Mouse (Mus musculus) gastrocnemius, postnatal 25 days (tissue): ENCODE results near the gene Clec11a. TPM values are rescaled to one million over a fixed set of nuclear protein-coding genes. Genes with fewer than 3 reads are reported as not detected.

Experiments
- DNase-seq: peaks from one replicate; pipeline ENCODE4 v3.0.0; 2022
- long read RNA-seq, 2 experiments: library from polyadenylated mRNA; stranded (forward); transcript quantifications; one replicate each; pipeline ENCODE4 v2.0.0; 2021
- total RNA-seq, 2 experiments: library from RNA; stranded (reverse); gene quantifications; 1 replicate in 1 of 2; 2 replicates in 1 of 2; pipeline ENCODE4 v1.2.3; 2021

The Clec11a gene
- 1 to 10 TPM; 1.9 to 2.6 TPM for total RNA-seq
- long read RNA-seq, experiment 1, partial matches to known transcripts = 0 of 4 reads
- long read RNA-seq, experiment 1, other reads (novel, unspliced or antisense) = 2 of 4 reads
- long read RNA-seq, experiment 2, partial matches to known transcripts = 1 of 9 reads
- long read RNA-seq, experiment 2, other reads (novel, unspliced or antisense) = 4 of 9 reads

DNA sequence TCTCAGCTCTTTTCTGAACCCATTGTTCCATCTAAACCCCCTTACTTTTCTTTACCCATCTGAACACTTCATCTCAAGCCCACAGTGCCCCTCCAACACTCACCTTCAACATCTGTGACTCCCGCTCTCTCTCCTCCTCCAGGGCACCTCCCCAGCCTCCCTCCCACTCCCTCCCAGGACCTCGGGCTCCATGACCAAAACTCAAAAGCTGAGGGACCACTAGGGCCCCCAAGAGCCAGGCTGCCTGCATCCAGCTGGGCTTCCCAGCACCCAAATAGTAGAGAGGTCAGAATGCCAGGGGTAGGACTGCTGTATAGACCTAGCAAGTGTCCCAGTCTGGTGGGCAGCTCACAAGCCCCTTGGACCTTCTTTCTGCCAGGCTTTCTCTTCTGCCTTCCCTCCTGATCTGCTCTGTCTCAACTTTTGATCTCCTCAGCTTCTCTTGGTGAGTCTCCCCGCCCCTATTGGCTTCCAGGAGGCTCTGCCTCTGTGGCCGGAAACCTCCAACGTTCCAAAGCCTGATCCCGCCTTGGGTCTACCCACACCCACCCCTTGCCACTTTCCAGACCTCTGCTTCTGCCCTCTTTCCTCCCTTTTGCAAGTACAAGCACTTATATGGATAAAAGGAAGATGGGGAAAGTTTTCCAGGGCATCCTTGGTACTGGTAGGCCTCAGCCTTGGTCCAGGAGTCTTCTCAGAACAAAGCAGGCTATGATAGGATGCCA is at the start of gene Clec11a:
Gene Clec11a, minus strand, starts transcription at position 387 of the 725 bp plus-strand sequence.
- DNase-seq = peak; percentile 38

DNA sequence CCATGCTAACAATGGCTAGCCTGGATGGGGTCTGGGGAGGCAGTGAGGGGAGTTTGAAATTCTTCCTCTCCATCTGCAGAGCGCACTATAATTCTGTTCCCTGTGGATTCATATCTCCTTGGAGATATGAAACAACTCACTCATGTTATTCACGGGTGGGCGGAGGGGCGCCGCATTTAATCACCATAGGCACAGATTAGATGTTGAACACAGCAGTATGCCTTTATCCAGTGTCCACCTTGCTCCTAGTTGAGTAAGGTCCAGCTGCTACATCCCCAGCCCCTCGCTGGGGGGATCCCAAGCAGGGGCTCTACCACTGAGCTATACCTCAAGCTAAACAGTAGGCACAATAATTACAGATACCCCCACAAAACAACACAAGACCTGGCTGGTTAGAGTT is 48.7 kb upstream of the Clec11a start:
- DNase-seq = no peak

DNA sequence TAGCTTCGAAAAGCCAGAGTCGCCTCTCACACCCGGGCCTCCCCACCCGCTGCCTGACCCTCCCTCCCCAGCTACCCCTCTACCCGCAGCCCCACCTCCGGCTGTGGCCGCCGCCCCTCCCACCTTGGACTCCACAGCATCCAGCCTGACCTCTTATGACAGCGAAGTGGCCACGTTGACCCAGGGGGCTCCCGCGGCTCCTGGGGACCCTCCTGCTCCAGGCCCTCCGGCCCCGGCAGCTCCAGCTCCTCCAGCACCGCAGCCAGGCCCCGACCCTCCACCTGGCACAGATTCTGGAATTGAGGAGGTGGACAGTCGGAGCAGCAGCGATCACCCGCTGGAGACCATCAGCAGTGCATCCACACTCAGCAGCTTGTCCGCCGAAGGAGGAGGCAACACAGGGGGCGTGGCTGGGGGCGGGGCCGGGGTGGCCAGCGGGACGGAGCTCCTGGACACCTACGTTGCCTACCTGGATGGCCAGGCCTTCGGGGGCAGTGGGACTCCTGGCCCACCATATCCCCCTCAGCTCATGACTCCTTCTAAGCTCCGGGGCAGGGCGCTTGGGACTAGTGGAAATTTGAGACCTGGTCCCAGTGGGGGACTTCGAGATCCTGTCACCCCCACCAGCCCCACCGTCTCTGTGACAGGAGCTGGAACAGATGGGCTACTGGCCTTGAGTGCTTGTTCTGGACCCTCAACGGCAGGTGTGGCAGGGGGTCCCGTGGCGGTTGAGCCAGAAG is 47.1 kb upstream of the Clec11a start:
- no peak for DNase-seq

DNA sequence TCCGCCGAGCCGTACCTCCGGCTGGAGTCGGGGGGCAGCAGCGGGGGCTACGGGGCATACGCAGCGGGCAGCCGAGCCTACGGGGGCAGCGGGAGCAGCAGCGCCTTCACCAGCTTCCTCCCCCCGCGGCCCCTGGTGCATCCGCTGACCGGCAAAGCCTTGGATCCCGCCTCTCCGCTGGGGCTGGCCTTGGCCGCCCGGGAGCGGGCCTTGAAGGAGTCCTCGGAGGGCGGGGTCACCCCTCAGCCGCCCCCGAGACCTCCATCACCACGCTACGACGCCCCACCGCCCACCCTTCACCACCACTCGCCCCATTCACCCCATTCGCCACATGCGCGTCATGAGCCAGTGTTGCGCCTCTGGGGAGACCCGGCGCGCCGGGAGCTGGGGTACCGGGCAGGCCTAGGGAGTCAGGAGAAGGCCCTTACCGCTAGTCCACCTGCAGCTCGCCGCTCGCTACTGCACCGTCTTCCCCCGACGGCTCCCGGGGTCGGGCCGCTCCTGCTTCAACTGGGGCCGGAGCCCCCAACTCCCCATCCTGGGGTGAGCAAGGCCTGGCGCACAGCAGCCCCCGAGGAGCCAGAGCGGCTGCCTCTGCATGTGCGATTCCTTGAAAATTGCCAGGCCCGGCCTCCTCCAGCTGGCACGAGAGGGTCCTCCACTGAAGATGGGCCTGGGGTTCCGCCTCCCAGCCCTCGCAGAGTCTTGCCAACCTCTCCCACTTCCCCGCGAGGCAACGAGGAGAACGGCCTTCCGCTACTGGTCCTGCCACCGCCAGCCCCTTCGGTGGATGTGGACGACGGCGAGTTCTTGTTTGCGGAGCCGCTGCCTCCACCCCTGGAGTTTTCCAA is 46.3 kb upstream of the Clec11a start:
- DNase-seq = no peak

DNA sequence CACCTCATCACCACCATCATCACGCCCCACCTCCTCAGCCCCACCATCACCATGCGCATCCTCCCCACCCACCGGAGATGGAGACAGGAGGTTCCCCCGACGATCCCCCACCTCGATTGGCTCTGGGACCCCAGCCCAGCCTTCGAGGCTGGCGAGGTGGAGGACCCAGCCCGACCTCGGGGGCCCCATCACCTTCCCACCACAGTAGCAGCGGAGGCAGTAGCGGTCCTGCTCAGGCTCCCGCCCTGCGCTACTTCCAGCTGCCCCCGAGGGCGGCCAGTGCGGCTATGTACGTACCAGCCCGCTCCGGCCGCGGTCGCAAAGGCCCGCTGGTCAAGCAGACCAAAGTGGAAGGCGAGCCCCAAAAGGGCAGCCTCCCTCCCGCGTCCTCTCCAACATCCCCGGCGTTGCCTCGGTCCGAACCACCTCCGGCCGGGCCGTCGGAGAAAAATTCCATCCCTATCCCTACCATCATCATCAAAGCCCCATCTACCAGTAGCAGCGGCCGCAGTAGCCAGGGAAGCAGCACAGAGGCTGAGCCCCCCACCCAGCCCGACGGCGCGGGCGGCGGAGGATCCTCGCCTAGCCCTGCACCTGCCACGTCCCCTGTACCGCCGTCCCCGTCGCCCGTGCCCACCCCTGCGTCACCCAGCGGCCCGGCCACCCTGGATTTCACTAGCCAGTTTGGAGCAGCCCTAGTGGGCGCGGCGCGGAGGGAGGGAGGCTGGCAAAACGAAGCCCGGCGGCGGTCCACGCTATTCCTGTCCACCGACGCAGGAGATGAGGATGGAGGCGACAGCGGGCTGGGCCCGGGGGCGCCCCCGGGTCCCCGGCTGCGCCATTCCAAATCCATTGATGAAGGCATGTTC is 45.4 kb upstream of the Clec11a start:
- no peak for DNase-seq

DNA sequence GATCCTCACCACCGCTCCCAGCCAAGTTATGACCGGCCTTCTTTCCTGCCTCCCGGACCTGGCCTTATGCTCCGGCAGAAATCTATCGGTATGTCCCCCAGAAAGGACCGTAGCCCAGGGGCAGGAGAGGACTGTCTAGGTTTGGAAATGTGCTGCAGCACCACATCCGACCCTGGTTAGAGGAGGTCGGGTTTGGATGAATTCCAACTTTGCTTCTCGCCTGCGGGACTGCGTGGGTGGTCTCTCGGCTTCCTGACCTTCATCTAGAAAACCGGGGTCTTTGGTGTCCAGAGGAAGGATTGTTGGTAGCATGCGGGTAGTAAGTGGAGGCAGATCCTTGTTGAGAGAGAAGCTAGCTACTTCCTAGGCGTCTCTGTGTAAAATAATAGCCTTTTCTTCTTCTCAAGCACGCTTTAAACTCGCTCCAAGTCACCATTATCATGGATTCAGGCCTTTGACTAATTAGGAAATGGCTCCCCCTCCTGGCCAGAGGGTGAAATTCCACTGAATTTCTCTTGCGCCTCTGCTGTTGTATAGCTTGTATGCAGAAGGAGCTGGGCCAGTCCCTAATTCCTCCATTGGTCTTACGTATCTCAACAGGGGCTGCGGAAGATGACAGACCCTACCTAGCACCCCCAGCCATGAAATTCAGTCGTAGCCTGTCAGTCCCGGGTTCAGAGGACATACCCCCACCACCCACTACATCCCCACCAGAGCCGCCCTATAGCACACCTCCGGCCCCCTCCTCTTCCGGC is 44.4 kb upstream of the Clec11a start:
- DNase-seq = peak; percentile 46

DNA sequence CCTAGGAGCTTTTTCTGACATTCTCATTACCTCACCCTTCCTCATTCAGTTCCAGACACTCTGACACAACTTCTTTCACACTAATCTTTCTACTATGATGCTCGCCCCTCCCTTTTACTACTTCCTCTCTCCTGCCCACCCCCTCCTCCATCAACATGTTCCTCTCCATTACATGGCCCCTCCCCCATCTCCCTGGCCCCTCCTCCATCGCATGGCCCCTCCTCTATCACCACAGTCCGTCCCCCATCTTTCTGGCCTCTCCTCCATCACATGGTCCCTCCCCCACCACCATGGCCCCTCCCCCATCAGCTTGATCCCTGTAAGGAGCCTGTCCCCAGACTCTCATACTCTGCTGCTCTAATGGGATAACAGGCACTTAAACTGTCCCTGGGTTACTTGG is 42.3 kb upstream of the Clec11a start:
- no peak for DNase-seq

DNA sequence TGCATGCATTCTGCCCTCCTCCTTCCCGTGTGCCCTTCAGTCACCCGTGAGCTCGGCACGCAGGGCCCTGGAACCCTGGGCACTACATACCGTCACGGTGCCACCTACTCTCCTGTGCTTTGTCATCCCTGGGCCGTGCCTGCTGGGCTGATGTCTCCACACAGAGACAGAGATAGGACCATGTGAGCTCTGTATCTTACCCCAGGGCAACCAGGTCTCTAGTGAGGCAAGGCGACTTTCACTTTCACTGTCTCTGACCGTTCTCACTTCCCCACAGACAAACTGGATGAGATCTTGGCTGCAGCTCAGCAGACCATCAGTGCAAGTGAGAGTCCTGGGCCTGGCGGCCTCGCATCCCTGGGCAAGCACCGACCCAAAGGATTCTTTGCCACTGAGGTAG is 37.9 kb upstream of the Clec11a start:
- no peak for DNase-seq

DNA sequence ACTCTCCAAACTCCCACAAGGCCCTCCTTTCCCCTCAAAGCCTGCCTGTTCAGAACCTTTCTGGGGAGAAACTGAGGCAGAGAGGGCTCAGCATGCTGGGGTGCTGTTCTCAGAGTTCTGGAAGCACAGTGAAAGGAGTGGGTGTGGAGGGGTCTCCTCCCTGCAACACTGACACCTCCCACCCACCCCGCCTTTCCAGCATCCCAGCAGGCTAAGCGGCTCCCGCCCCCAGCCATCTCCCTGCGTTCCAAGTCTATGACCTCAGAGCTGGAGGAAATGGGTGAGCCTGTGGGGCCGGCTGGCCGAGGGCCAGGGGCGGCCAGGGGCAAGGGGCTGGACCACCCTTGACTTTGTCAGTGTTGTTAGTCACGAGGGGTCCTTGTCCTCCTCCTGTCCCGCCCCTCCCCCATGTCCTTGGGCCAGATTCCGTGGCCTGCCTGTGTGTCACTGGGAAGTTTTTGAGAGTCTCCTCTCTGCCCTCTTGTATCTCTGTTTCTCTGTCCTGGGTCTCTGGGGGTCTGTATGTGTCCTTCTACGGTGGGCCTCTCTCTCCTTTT is 36.8 kb upstream of the Clec11a start:
- DNase-seq = no peak

DNA sequence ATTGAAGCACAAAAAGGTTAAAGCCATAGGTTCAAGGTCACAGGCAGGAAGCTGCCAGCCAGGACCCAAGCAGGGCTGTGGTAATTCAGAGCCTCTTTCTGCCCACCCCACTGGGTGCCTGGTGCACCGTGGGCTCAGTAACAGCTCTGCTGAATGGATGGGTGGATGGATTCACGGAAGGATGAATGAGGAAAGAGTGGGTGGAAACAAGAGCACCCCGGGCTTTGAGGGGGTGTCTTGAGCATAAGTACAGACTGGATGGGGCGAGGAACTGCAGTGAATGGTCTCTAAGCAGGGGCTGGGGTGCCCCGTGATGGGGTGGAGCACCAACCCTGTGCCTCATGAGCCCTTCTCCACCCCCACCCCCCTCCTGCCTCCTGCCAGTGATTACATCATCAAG is 35.0 kb upstream of the Clec11a start:
- no peak for DNase-seq

DNA sequence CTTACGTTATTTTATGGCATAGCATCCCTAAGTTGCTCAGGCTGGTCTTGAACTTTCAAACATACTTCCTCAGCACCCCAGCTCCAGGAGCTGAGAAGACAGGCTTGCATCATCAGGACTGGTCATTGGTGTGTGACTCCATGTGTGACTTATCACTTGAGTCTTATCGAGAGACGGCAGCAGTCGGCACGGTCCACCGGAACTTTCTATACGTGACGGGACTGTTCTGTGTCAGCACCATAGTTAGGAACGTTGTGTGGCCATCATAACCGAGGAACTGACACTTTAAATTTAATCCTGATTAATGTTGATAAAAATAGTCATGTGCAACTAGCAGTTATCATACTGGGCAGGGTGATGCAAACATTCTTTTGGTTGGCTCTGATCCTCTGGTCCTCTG is 34.4 kb upstream of the Clec11a start:
- DNase-seq = no peak

DNA sequence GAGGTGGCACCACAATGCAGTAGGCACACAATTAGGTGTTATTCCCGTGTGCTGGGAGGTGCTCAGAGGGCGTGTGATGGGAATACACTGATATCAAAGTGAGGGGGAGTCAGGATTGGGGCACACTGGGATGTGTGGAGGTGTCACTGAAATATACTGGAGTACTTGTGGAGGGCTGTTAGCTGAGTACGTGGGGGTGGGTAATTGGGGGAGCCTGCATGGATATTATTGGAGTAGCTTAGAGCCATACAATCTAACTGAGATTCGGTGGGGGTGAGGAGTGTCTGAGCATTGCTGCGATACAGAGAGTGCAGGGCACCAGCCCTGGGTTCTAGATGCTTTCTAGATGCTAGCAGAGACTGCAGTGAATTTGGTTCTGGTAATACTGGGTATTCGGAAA is 33.5 kb upstream of the Clec11a start:
- no peak for DNase-seq

DNA sequence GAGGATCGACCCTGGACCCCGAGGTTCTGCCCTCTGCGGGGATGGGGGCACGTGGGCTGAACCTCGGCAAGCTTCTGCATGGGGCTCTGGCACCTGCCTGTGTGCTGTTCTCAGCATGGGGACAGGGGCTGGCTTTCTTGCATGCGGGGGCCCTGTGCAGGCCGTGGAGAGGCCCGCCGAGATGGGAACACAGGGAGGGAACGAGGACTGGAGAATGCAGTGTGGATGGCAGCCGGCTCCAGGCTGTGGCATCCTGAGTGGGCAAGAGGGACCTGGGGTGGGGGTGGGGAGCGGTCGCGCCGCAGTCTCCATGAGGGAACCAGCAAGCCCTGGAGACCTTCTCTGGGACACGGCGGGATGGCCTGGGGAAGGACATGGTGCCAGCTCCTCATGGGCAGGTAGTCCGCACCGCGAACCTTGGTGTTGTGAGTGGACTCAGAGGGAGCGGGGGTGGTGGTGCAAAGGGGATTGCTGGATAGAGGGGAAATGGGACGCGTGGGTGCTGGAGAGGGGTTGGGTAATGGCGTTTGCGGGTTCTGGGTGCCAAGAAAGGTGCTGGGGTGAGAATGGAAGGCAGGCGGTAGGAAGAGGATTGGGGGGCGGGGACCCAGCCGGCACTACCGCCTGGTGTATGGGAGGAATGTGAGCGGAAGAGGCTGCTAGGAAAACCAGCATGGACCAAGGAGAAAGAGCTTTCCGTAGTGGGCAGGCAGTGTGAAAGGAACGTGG is 30.6 kb upstream of the Clec11a start:
- DNase-seq = no peak

DNA sequence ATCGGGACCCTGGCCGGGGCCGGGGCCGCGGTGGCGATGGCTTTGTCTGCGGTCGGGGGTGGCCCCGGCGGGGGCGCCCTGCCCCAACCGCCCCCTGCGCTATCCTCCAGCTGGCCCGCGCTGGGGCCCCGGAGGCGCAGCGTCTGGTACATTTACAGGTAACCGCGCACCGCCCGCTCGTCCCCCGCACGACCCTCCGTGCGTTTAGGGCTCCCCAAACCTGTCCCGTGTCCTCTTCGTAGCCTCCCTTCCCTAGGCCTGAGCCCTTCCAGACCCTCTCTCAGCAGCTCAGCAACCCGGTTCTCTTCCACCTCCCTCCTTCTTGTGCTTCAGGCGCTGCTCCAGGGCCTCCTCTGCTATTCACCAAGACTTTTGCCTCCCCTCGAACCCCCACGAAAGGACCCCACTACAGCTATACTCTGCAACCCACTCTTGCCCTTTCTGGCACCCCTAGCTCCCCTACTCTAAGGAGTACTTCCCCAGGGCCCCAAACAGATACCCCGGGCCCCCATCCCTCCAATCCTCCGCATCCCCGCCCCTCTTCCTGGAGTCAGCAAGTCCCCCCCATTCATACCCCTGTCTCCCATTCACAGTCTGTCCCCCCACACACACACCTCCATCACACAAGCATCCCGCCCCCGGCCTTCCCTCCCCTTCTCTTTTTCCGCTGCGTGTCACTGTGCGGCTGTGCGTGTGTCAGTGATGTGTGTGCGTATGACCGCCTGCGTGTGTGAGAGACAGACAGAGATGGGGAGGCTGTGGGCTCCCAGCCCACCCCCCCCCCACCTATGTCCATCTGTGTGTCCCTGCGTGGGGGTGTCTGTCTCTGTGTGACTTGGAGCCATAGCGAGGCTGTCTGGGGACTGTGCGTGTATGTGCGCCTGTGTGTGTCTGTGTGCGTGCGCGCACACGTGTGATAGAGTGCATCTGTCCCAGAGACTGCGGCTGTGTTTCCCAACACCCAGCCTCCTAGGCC is 29.6 kb upstream of the Clec11a start:
- DNase-seq = no peak

DNA sequence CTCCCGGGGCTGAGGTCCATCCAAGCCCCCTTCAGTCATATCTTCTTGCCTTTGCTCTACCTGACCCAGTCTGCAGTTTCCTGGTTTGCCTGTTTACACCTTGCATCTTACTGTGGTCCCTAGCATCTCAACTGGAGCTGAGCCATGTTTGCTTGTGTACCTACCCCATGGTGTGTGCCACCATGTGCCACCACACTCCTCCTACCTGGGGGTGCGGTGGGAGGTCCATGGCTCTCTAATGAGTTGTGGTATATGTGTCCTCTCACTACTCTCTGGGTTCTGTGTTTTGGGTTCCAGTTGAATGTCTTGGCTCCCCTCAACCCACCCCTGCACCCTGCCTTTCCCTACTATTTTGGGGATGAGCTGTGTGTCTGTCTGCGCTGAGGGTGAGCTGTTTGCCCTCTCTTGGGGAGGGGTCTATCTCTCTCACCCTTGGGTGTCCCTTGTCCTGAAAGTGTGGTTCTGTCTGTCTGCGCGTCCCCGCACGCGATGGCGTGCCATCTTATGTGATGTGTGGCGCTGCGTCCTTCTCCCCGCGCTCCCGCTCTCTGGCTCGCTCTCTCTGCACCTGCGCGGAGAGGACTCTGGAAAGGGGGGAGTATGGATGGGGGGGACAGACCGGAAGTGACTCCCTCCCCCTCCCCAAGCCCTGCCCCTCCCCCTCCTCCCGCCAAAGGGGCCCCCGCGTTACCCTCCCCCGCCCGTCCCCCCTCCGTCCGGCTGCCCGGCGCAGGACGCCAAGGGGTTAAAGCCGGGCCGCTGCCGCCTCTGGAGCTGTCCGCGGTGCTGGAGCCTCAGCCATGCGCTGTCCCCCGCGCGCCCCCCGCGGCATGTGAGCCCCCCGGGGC is 28.6 kb upstream of the Clec11a start:
- DNase-seq = no peak

DNA sequence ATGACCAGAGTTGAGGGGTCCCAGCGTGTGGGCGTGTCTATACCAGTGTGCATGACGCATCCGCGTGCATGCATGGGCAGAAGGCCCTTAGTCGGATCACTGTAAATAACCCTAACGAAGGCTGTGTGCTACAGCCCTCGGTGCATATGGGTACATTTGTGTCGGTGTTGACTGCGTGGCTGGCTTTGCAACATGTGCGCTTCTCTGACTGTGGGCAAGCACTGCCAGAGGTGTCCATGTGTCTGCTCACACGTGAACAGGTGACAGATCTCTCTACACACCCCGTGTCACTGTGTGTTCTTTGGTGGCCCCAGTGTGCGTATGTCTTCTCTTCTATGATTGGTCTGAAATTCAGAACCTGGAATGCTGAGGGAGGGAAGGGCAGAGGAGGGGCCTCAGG is 27.4 kb upstream of the Clec11a start:
- DNase-seq = no peak

DNA sequence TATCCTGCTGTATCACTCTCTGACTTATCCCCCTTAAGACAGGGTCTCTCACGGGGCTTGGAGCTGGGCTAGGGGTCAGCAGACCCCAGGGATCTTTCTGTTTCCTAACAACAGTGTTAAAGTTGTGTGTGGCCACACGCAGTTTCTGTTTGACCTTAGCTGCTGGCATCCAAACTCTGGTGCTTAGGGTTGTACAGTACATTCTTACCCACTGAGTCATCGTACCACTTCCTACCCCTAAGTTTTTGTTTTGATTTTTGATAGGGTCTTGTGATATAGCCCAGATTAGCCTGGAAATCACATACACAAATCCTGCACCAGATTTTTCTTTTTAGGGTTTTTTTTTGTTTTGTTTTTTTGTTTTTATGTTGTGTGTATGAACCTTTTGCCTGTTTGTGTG is 25.6 kb upstream of the Clec11a start:
- DNase-seq = no peak

DNA sequence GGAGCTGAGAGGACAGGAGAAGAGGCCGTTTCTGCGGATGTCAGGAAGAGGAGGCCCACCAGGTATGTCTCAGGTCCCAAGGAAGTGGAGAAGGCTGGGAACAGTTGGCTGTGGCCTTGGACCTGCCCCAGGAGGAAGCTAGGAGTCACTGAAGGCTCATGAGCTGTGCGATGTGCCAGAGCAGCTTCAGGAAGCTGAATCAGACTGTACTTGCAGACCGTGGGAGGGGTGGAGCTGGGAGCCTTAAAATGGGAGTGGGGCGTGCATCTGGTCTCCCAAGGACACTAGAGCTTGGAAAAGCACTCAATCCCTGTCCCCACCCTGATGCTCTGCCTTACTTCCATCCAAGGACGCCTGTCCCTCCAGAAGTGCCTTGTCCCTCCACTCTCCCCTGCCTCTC is 19.9 kb upstream of the Clec11a start:
- DNase-seq = no peak
